ENCODE assay signal across 29 mouse cellular contexts in genomic region chr8:88357226-88357933, GRCm38 (mm10). TPM values are rescaled to one million over a fixed set of nuclear protein-coding genes. Genes with fewer than 3 reads are reported as not detected.
DNase-seq lines count a peak whose midpoint lies in the region; ATAC-seq lines count a peak whose summit lies in the region.
"Had no signal": no experiment of that assay in that cellular context is flagged by ENCODE, and none has a peak within 500 bp of the region (broad histone marks: within the 10 kb centered on the region; RNA-seq: fewer than 3 reads in every experiment).

No protein-coding gene starts in this region.

- no peaks in the 10 kb centered on the region for H3K9me3 ChIP-seq in lung, embryonic 16.5 days (ENCODE audit: control insufficient read depth, low read length)
- H3K9me3 ChIP-seq: embryonic facial prominence, embryonic 15.5 days; forebrain, embryonic 15.5 days; heart, embryonic 10.5 days; kidney, embryonic 15.5 days; liver, embryonic 12.5 days; midbrain, embryonic 12.5 days; neural tube, embryonic 12.5 days had no signal

- H3K4me1 ChIP-seq in lung, embryonic 16.5 days (replicated peaks; ENCODE audit: control insufficient read depth, insufficient read depth, low read length) = peaks cover 21% of the 10 kb centered on the region

- peak overlapping the region; percentile 40; the same call in 1 of the 2 replicates for H3K27ac ChIP-seq in lung, embryonic 16.5 days (ENCODE audit: low read length)
- H3K27ac ChIP-seq: embryonic facial prominence, embryonic 10.5 days; embryonic facial prominence, embryonic 15.5 days; forebrain, embryonic 10.5 days; forebrain, embryonic 15.5 days; heart, embryonic 10.5 days; hindbrain, embryonic 14.5 days; kidney, embryonic 15.5 days; liver, embryonic 12.5 days; midbrain, embryonic 12.5 days; neural tube, embryonic 12.5 days had no signal

- no peak for ATAC-seq in lung, embryonic 16.5 days (ENCODE audit: low read depth)
- ATAC-seq in activated CD4-positive, CD25-positive, alpha-beta regulatory T cell, adult 4 months = no peak
- ATAC-seq: forebrain, embryonic 15.5 days; liver, embryonic 12.5 days; liver, postnatal 0 days had no signal

- H3K27me3 ChIP-seq in lung, embryonic 16.5 days (ENCODE audit: control insufficient read depth, insufficient read depth, low read depth, low read length) = no peaks in the 10 kb centered on the region
- H3K27me3 ChIP-seq: embryonic facial prominence, embryonic 15.5 days; forebrain, embryonic 15.5 days; kidney, embryonic 15.5 days; liver, embryonic 12.5 days; midbrain, embryonic 12.5 days; neural tube, embryonic 12.5 days had no signal

- no peak overlapping the region for H3K4me3 ChIP-seq in lung, embryonic 16.5 days (ENCODE audit: low read length)
- H3K4me3 ChIP-seq: embryonic facial prominence, embryonic 10.5 days; embryonic facial prominence, embryonic 15.5 days; forebrain, embryonic 10.5 days; forebrain, embryonic 15.5 days; heart, embryonic 10.5 days; kidney, embryonic 15.5 days; liver, embryonic 12.5 days; midbrain, embryonic 12.5 days; myocyte; neural tube, embryonic 12.5 days had no signal

- H3K4me2 ChIP-seq in lung, embryonic 16.5 days (ENCODE audit: low read depth, low read length) = no peak overlapping the region
- H3K4me2 ChIP-seq: embryonic facial prominence, embryonic 15.5 days; forebrain, embryonic 15.5 days; hindbrain, embryonic 14.5 days; kidney, embryonic 15.5 days; liver, embryonic 12.5 days; midbrain, embryonic 12.5 days; neural tube, embryonic 12.5 days had no signal

- H3K9ac ChIP-seq in lung, embryonic 16.5 days (ENCODE audit: low read length) = no peak overlapping the region
- H3K9ac ChIP-seq: embryonic facial prominence, embryonic 15.5 days; forebrain, embryonic 15.5 days; hindbrain, embryonic 14.5 days; kidney, embryonic 15.5 days; liver, embryonic 12.5 days; liver, postnatal 0 days; midbrain, embryonic 12.5 days; neural tube, embryonic 12.5 days had no signal

- DNase-seq in NIH3T3 (ENCODE audit: low read depth) = peak; percentile 92
- DNase-seq in fibroblast of lung, adult 2 months (ENCODE audit: low read depth) = peak; percentile 81
- DNase-seq in lung, postnatal 36 days = peak; percentile 93
- DNase-seq in urinary bladder, postnatal 36 days (ENCODE audit: low spot score in 2 of 2) = no peak
- DNase-seq in left cerebral cortex, adult 8-10 months (ENCODE audit: low spot score in 2 of 2) = no peak
- DNase-seq: adrenal gland, adult 8-10 months; B cell, adult 2 months; cerebellum, adult 2 months; cerebellum, postnatal 14 days; heart, adult 11 months; heart, postnatal 4 days; kidney, adult 11 months; kidney, postnatal 25 days; liver, postnatal 0 days; right cerebral cortex, postnatal 14 days; thymus, postnatal 14 days had no signal

- WGBS in lung, embryonic 16.5 days = 60% methylated on average over 5 of the region's 5 CpGs

- peaks cover 46% of the 10 kb centered on the region for H3K36me3 ChIP-seq in lung, embryonic 16.5 days (ENCODE audit: control insufficient read depth, insufficient read depth, low read length)

RNA-seq across cellular contexts. Expression of gene Brd7, which starts 4.6 kb away (rescaled TPM):
- polyA plus RNA-seq in lung, embryonic 16.5 days (2015; fragmentation: Nextera tagmentation; extraction: Ambion mirVana) = 56.0 and 70.7 TPM in 2 replicates
- 10 to 100 TPM; 43.8 to 57.1 TPM for polyA plus RNA-seq in activated CD4-positive, CD25-positive, alpha-beta regulatory T cell, adult 4 months (2017; shearing (Covaris generic))
- total RNA-seq in left cerebral cortex, adult 8-10 months (2022) = 10 to 100 TPM; 44.9 to 48.2 (median 46.3) TPM

Comparison
In these comparisons a context has a peak if more than half of its experiments do, and no peak if none do; other contexts are left out.
1. DNase-seq: peak in NIH3T3 (single experiment), fibroblast of lung, adult 2 months (single experiment) and lung, postnatal 36 days (single experiment); none in urinary bladder, postnatal 36 days (0 of 2) and left cerebral cortex, adult 8-10 months (0 of 2).